Mouse (Mus musculus): ENCODE measurements around the gene Bsdc1. TPM values are rescaled to one million over a fixed set of nuclear protein-coding genes. Genes with fewer than 3 reads are reported as not detected.

Gene Bsdc1
- total and polyA plus RNA-seq, 2 experiments = 14.5 to 22.1 TPM

- no peak overlapping the region for H3K4me3 ChIP-seq (ENCODE audit: insufficient read depth, low read depth, low read length)
- H3K9ac ChIP-seq (ENCODE audit: low read depth, low read length) = no peak overlapping the region
- no peaks in the 10 kb centered on the region for H3K27me3 ChIP-seq (ENCODE audit: control insufficient read depth, insufficient read depth, low read length)
- peak overlapping the region; percentile 79 for H3K27ac ChIP-seq (replicated peaks; ENCODE audit: insufficient read depth, low read depth, low read length)
- peak; percentile 43 for DNase-seq (ENCODE audit: extremely low read depth, low read depth, low spot score)
- H3K36me3 ChIP-seq (ENCODE audit: control insufficient read depth, insufficient read depth, low read length) = no peaks in the 10 kb centered on the region
- H3K79me2 ChIP-seq (ENCODE audit: control insufficient read depth, insufficient read depth, low read length) = no peaks in the 10 kb centered on the region
- H3K4me1 ChIP-seq (ENCODE audit: control insufficient read depth, insufficient read depth, low read length) = peaks cover 3% of the 10 kb centered on the region; the same call in 1 of the 2 replicates
- WGBS = 68% methylated on average over 3 of the region's 3 CpGs
- TF ChIP-seq POLR2A (IDR thresholded peaks at IDR 0.05; ENCODE audit: extremely low read depth, insufficient read depth, low read length) (no peak), CTCF (IDR thresholded peaks at IDR 0.05; ENCODE audit: low read depth, low read length) (no peak)
Observed at GRCm38 (mm10) chr4:129498941-129499340, 37.6 kb downstream of the Bsdc1 start.

- H3K27me3 ChIP-seq (ENCODE audit: control insufficient read depth, insufficient read depth, low read length) = no peaks in the 10 kb centered on the region
- no peaks in the 10 kb centered on the region for H3K79me2 ChIP-seq (ENCODE audit: control insufficient read depth, insufficient read depth, low read length)
- TF ChIP-seq CTCF (IDR thresholded peaks at IDR 0.05; ENCODE audit: low read depth, low read length) (no peak), POLR2A (IDR thresholded peaks at IDR 0.05; ENCODE audit: extremely low read depth, insufficient read depth, low read length) (no peak)
- H3K4me3 ChIP-seq (ENCODE audit: insufficient read depth, low read depth, low read length) = no peak overlapping the region; the same call in 1 of the 2 replicates
- DNase-seq (ENCODE audit: extremely low read depth, low read depth, low spot score) = no peak
- H3K9ac ChIP-seq (ENCODE audit: low read depth, low read length) = peak overlapping the region; percentile 83; the same call in 1 of the 2 replicates
- H3K36me3 ChIP-seq (ENCODE audit: control insufficient read depth, insufficient read depth, low read length) = no peaks in the 10 kb centered on the region
- peak overlapping the region; percentile 79 for H3K27ac ChIP-seq (replicated peaks; ENCODE audit: insufficient read depth, low read depth, low read length)
- 78% methylated on average over 8 of the region's 8 CpGs for WGBS
- peaks cover 2% of the 10 kb centered on the region; the same call in 1 of the 2 replicates for H3K4me1 ChIP-seq (ENCODE audit: control insufficient read depth, insufficient read depth, low read length)
Observed at GRCm38 (mm10) chr4:129500017-129500416, 38.6 kb downstream of the Bsdc1 start.

GRCm38 (mm10) chr4:129500607-129501566 is 39.5 kb downstream of the Bsdc1 start:
- H3K4me3 ChIP-seq (ENCODE audit: insufficient read depth, low read depth, low read length) = peak overlapping the region; percentile 72
- peak overlapping the region; percentile 79 for H3K27ac ChIP-seq (replicated peaks; ENCODE audit: insufficient read depth, low read depth, low read length)
- H3K4me1 ChIP-seq (ENCODE audit: control insufficient read depth, insufficient read depth, low read length) = peaks cover 2% of the 10 kb centered on the region; the same call in 1 of the 2 replicates
- no peak for TF ChIP-seq CTCF (IDR thresholded peaks at IDR 0.05; ENCODE audit: low read depth, low read length)
- peak; percentile 73; the same call in 1 of the 2 replicates for TF ChIP-seq POLR2A (IDR thresholded peaks at IDR 0.05; ENCODE audit: extremely low read depth, insufficient read depth, low read length)
- H3K27me3 ChIP-seq (ENCODE audit: control insufficient read depth, insufficient read depth, low read length) = no peaks in the 10 kb centered on the region
- H3K9ac ChIP-seq (ENCODE audit: low read depth, low read length) = peak overlapping the region; percentile 83
- DNase-seq (ENCODE audit: extremely low read depth, low read depth, low spot score) = peak; percentile 74
- 2% methylated on average over 43 of the region's 49 CpGs for WGBS
- no peaks in the 10 kb centered on the region for H3K79me2 ChIP-seq (ENCODE audit: control insufficient read depth, insufficient read depth, low read length)
- H3K36me3 ChIP-seq (ENCODE audit: control insufficient read depth, insufficient read depth, low read length) = no peaks in the 10 kb centered on the region

GRCm38 (mm10) chr4:129502327-129502888 is 41.0 kb downstream of the Bsdc1 start:
- no peak for TF ChIP-seq CTCF (IDR thresholded peaks at IDR 0.05; ENCODE audit: low read depth, low read length)
- no peak for TF ChIP-seq POLR2A (IDR thresholded peaks at IDR 0.05; ENCODE audit: extremely low read depth, insufficient read depth, low read length)
- WGBS = 64% methylated on average over 9 of the region's 9 CpGs
- no peak overlapping the region for H3K27ac ChIP-seq (replicated peaks; ENCODE audit: insufficient read depth, low read depth, low read length)

GRCm38 (mm10) chr4:129502901-129503444 is 41.6 kb downstream of the Bsdc1 start:
- H3K79me2 ChIP-seq (ENCODE audit: control insufficient read depth, insufficient read depth, low read length) = no peaks in the 10 kb centered on the region
- H3K27ac ChIP-seq (replicated peaks; ENCODE audit: insufficient read depth, low read depth, low read length) = no peak overlapping the region; the same call in 1 of the 2 replicates
- H3K36me3 ChIP-seq (ENCODE audit: control insufficient read depth, insufficient read depth, low read length) = no peaks in the 10 kb centered on the region
- WGBS = 60% methylated on average over 11 of the region's 11 CpGs
- no peak overlapping the region for H3K4me3 ChIP-seq (ENCODE audit: insufficient read depth, low read depth, low read length)
- TF ChIP-seq POLR2A (IDR thresholded peaks at IDR 0.05; ENCODE audit: extremely low read depth, insufficient read depth, low read length) = no peak
- TF ChIP-seq CTCF (IDR thresholded peaks at IDR 0.05; ENCODE audit: low read depth, low read length) = no peak
- peak; percentile 18 for DNase-seq (ENCODE audit: extremely low read depth, low read depth, low spot score)
- H3K4me1 ChIP-seq (ENCODE audit: control insufficient read depth, insufficient read depth, low read length) = no peaks in the 10 kb centered on the region; the same call in 1 of the 2 replicates
- no peak overlapping the region for H3K9ac ChIP-seq (ENCODE audit: low read depth, low read length)
- H3K27me3 ChIP-seq (ENCODE audit: control insufficient read depth, insufficient read depth, low read length) = no peaks in the 10 kb centered on the region

More at GRCm38 (mm10) chr4:129502327-129502888, 41.0 kb downstream of the Bsdc1 start:
- Histone ChIP-seq H3K9ac (ENCODE audit: low read depth, low read length) (no peak overlapping the region), H3K4me1 (ENCODE audit: control insufficient read depth, insufficient read depth, low read length) (no peaks in the 10 kb centered on the region; the same call in 1 of the 2 replicates), H3K4me3 (ENCODE audit: insufficient read depth, low read depth, low read length) (no peak overlapping the region), H3K36me3 (ENCODE audit: control insufficient read depth, insufficient read depth, low read length) (no peaks in the 10 kb centered on the region), H3K27me3 (ENCODE audit: control insufficient read depth, insufficient read depth, low read length) (no peaks in the 10 kb centered on the region), H3K79me2 (ENCODE audit: control insufficient read depth, insufficient read depth, low read length) (no peaks in the 10 kb centered on the region)
- no peak for DNase-seq (ENCODE audit: extremely low read depth, low read depth, low spot score)
